Mouse (Mus musculus) brain, embryonic 14.5 days (tissue): ENCODE results near the gene Atp6v1g1.

Experiments used
- CTCF ChIP-seq: fragments of 200-500 bp; IDR thresholded peaks from 2 replicates; pipeline ENCODE4 v1.5.1; 2012; ENCODE audit warnings: inconsistent platforms, mild to moderate bottlenecking, moderate library complexity, borderline replicate concordance; ENCODE audit not compliant: insufficient read depth, insufficient read length; ENCODE audit errors: extremely low read depth
- POLR2A ChIP-seq: fragments of 200-500 bp; IDR thresholded peaks from 2 replicates; pipeline ENCODE4 v1.6.1; 2012; ENCODE audit warnings: mild to moderate bottlenecking, inconsistent platforms, borderline replicate concordance; ENCODE audit not compliant: poor library complexity, insufficient read depth, insufficient read length, severe bottlenecking; ENCODE audit errors: extremely low read depth

GRCm38 (mm10) chr4:63557124-63558059, 12.8 kb downstream of the Atp6v1g1 start:
- TF ChIP-seq POLR2A, result no peak
- no peak for TF ChIP-seq CTCF
